Mouse (Mus musculus) heart, embryonic 11.5 days (tissue): Measurements from ENCODE around the gene Zfp367. TPM values are rescaled to one million over a fixed set of nuclear protein-coding genes. Genes with fewer than 3 reads are reported as not detected.

Source experiments
- ATAC-seq: fragments of 200-750 bp; cut with Nextera tagmentation; replicated peaks from 2 replicates; pipeline ENCODE4 v1.8.0; 2017; ENCODE audit warnings: moderate library complexity; ENCODE audit not compliant: insufficient number of reproducible peaks, low FRiP score, low TSS enrichment
- H3K27ac ChIP-seq: fragments of 300-500 bp; sonication (generic); 2 replicates; pipeline ENCODE4 v1.5.1; 2014; ENCODE audit warnings: mild to moderate bottlenecking, low read depth, low read length
- H3K27me3 ChIP-seq: fragments of 300-500 bp; sonication (generic); 2 replicates; pipeline ENCODE4 v1.6.1; 2014; ENCODE audit warnings: mild to moderate bottlenecking, low read length, mixed read lengths; ENCODE audit not compliant: control insufficient read depth, insufficient read depth
- H3K36me3 ChIP-seq: fragments of 300-500 bp; sonication (generic); 2 replicates; pipeline ENCODE4 v1.6.1; 2014; ENCODE audit warnings: mild to moderate bottlenecking, low read length, moderate library complexity, mixed read lengths; ENCODE audit not compliant: control insufficient read depth, insufficient read depth
- H3K4me1 ChIP-seq: fragments of 300-500 bp; sonication (generic); 2 replicates; pipeline ENCODE4 v1.6.1; 2014; ENCODE audit warnings: low read length; ENCODE audit not compliant: control insufficient read depth, insufficient read depth
- H3K4me2 ChIP-seq: fragments of 300-500 bp; sonication (generic); 2 replicates; pipeline ENCODE4 v1.6.1; 2014; ENCODE audit warnings: mild to moderate bottlenecking, moderate library complexity
- H3K4me3 ChIP-seq: fragments of 300-500 bp; sonication (generic); 2 replicates; pipeline ENCODE4 v1.5.1; 2014; ENCODE audit warnings: low read depth, low read length
- H3K9ac ChIP-seq: fragments of 300-500 bp; sonication (generic); 2 replicates; pipeline ENCODE4 v1.6.1; 2014; ENCODE audit warnings: mild to moderate bottlenecking, low read depth, low read length, moderate library complexity
- H3K9me3 ChIP-seq: fragments of 300-500 bp; sonication (generic); replicated peaks from 2 replicates; pipeline ENCODE4 v1.6.1; 2016; ENCODE audit warnings: low read length; ENCODE audit not compliant: control insufficient read depth
- WGBS: fragments of 180-500 bp; shearing (Covaris S2); extraction: QIAGEN DNeasy Blood & Tissue Kit; methylation state at CpG from one replicate; pipeline ENCODE4 v1.1.7; 2014; ENCODE audit not compliant: insufficient replicate concordance; 5-methylcytosine and 5-hydroxymethylcytosine counted together
- polyA plus RNA-seq: library from polyadenylated mRNA; unstranded; fragments of >200 nt; fragmentation: Nextera tagmentation; extraction: Ambion mirVana; gene quantifications from 2 replicates; pipeline ENCODE4 v1.2.1, GENCODE M21; 2014

The Zfp367 gene
- polyA plus RNA-seq, 1 experiment from 2014 or later, result 23.7 TPM

- Histone ChIP-seq H3K27me3 (no peaks in the 10 kb centered on the region), H3K36me3 (no peaks in the 10 kb centered on the region), H3K4me1 (no peaks in the 10 kb centered on the region), H3K9me3 (no peaks in the 10 kb centered on the region), H3K4me3 (no peak overlapping the region), H3K27ac (no peak overlapping the region), H3K4me2 (no peak overlapping the region), H3K9ac (no peak overlapping the region)
- WGBS, result 43% methylated on average over 2 of the region's 2 CpGs
- ATAC-seq, result no peak
These were observed 35.6 kb downstream of the Zfp367 start for GRCm38 (mm10) chr13:64117442-64117841.

- no peaks in the 10 kb centered on the region for H3K36me3 ChIP-seq
- peaks cover 5% of the 10 kb centered on the region; the same call in 1 of the 2 replicates for H3K4me1 ChIP-seq
- 76% methylated on average over 1 of the region's 1 CpGs for WGBS
- no peaks in the 10 kb centered on the region for H3K9me3 ChIP-seq
- no peak overlapping the region for H3K9ac ChIP-seq
- ATAC-seq, result no peak
- no peaks in the 10 kb centered on the region for H3K27me3 ChIP-seq
- H3K4me2 ChIP-seq, result no peak overlapping the region
- no peak overlapping the region for H3K27ac ChIP-seq
- no peak overlapping the region for H3K4me3 ChIP-seq
These were observed 42.6 kb downstream of the Zfp367 start for GRCm38 (mm10) chr13:64110421-64110820.

- WGBS, result 24% methylated on average over 5 of the region's 5 CpGs
- no peak overlapping the region for H3K9ac ChIP-seq
- H3K9me3 ChIP-seq, result no peaks in the 10 kb centered on the region
- no peaks in the 10 kb centered on the region for H3K36me3 ChIP-seq
- no peak overlapping the region for H3K4me2 ChIP-seq
- H3K4me1 ChIP-seq, result peaks cover 5% of the 10 kb centered on the region; the same call in 1 of the 2 replicates
- no peak overlapping the region for H3K4me3 ChIP-seq
- no peak for ATAC-seq
- H3K27ac ChIP-seq, result no peak overlapping the region
- H3K27me3 ChIP-seq, result no peaks in the 10 kb centered on the region
These were observed 44.6 kb downstream of the Zfp367 start for GRCm38 (mm10) chr13:64108381-64108850.

GRCm38 (mm10) chr13:64107535-64107934 lies 45.5 kb downstream of the Zfp367 start:
- Histone ChIP-seq H3K4me1 (peaks cover 5% of the 10 kb centered on the region; the same call in 1 of the 2 replicates), H3K9me3 (no peaks in the 10 kb centered on the region), H3K4me2 (no peak overlapping the region; the same call in 1 of the 2 replicates), H3K36me3 (no peaks in the 10 kb centered on the region), H3K27me3 (no peaks in the 10 kb centered on the region), H3K9ac (no peak overlapping the region), H3K27ac (no peak overlapping the region), H3K4me3 (no peak overlapping the region)
- WGBS, result 38% methylated on average over 8 of the region's 8 CpGs
- ATAC-seq, result no peak

- H3K4me1 ChIP-seq, result peaks cover 5% of the 10 kb centered on the region; the same call in 1 of the 2 replicates
These were observed 45.9 kb downstream of the Zfp367 start for GRCm38 (mm10) chr13:64107105-64107504.

GRCm38 (mm10) chr13:64105690-64106089 lies 47.3 kb downstream of the Zfp367 start:
- no peak overlapping the region for H3K9ac ChIP-seq
- ATAC-seq, result no peak
- no peaks in the 10 kb centered on the region for H3K36me3 ChIP-seq
- no peaks in the 10 kb centered on the region for H3K27me3 ChIP-seq
- peaks cover 5% of the 10 kb centered on the region; the same call in 1 of the 2 replicates for H3K4me1 ChIP-seq
- H3K27ac ChIP-seq, result no peak overlapping the region
- 71% methylated on average over 3 of the region's 3 CpGs for WGBS
- H3K4me3 ChIP-seq, result no peak overlapping the region
- H3K4me2 ChIP-seq, result no peak overlapping the region
- no peaks in the 10 kb centered on the region for H3K9me3 ChIP-seq

More at GRCm38 (mm10) chr13:64107105-64107504, 45.9 kb downstream of the Zfp367 start:
- no peaks in the 10 kb centered on the region for H3K36me3 ChIP-seq
- H3K4me3 ChIP-seq, result no peak overlapping the region
- no peaks in the 10 kb centered on the region for H3K27me3 ChIP-seq
- H3K9ac ChIP-seq, result no peak overlapping the region
- no peak overlapping the region for H3K27ac ChIP-seq
- 63% methylated on average over 3 of the region's 3 CpGs for WGBS
- ATAC-seq, result no peak
- H3K9me3 ChIP-seq, result no peaks in the 10 kb centered on the region
- H3K4me2 ChIP-seq, result no peak overlapping the region

GRCm38 (mm10) chr13:64100186-64100585 lies 52.8 kb downstream of the Zfp367 start:
- no peaks in the 10 kb centered on the region for H3K36me3 ChIP-seq
- H3K27me3 ChIP-seq, result no peaks in the 10 kb centered on the region
- WGBS, result 63% methylated on average over 3 of the region's 3 CpGs
- no peak for ATAC-seq
- no peak overlapping the region for H3K4me2 ChIP-seq
- H3K4me1 ChIP-seq, result no peaks in the 10 kb centered on the region
- no peak overlapping the region for H3K9ac ChIP-seq
- no peak overlapping the region for H3K27ac ChIP-seq
- H3K9me3 ChIP-seq, result no peaks in the 10 kb centered on the region
- H3K4me3 ChIP-seq, result no peak overlapping the region

GRCm38 (mm10) chr13:64098992-64099391 lies 54.0 kb downstream of the Zfp367 start:
- 68% methylated on average over 9 of the region's 9 CpGs for WGBS
- Histone ChIP-seq H3K27ac (no peak overlapping the region), H3K4me2 (no peak overlapping the region), H3K4me1 (no peaks in the 10 kb centered on the region), H3K9me3 (no peaks in the 10 kb centered on the region), H3K4me3 (no peak overlapping the region), H3K36me3 (no peaks in the 10 kb centered on the region), H3K9ac (no peak overlapping the region), H3K27me3 (no peaks in the 10 kb centered on the region)
- no peak for ATAC-seq

GRCm38 (mm10) chr13:64093341-64093740 lies 59.7 kb downstream of the Zfp367 start:
- WGBS, result 0% methylated on average over 1 of the region's 1 CpGs
- no peak overlapping the region for H3K4me3 ChIP-seq
- no peaks in the 10 kb centered on the region for H3K36me3 ChIP-seq
- no peak overlapping the region for H3K27ac ChIP-seq
- no peak for ATAC-seq
- H3K9ac ChIP-seq, result no peak overlapping the region
- no peak overlapping the region for H3K4me2 ChIP-seq
- H3K9me3 ChIP-seq, result no peaks in the 10 kb centered on the region
- no peaks in the 10 kb centered on the region for H3K27me3 ChIP-seq
- no peaks in the 10 kb centered on the region for H3K4me1 ChIP-seq
